Mouse (Mus musculus) T-cell, adult 2 months (primary cell): Measurements from ENCODE around the gene Gm11060.

Source experiments
- DNase-seq: peaks from one replicate; pipeline ENCODE4 v3.0.0; 2022; ENCODE audit warnings: low spot score

Gene Gm11060

GRCm38 (mm10) chr2:105122216-105122615 is 30.4 kb downstream of the Gm11060 start:
- no peak for DNase-seq

- no peak for DNase-seq
These were observed 31.1 kb downstream of the Gm11060 start for GRCm38 (mm10) chr2:105122886-105123285.

DNA sequence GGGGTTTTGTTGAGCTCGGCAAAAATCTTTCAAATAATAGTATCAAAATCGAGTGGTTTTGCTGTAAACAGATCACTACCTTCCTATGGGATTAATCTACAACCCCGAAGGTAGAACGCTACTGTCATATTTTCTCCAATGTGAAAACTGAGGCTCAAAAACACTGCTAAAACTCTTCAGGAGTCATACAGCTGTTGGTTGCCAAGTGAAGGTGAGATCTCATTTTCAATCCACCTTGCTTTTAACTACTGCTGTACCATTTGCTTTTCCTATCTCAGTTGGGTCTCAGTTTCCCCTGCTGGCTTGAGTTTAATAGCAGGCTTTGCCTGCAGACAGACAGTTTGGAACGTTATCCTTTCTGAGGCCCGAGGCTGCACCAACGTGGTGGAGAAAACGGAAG is 31.6 kb downstream of the Gm11060 start:
- DNase-seq: no peak

- no peak for DNase-seq
These were observed 32.1 kb downstream of the Gm11060 start for GRCm38 (mm10) chr2:105123881-105124280.

DNA sequence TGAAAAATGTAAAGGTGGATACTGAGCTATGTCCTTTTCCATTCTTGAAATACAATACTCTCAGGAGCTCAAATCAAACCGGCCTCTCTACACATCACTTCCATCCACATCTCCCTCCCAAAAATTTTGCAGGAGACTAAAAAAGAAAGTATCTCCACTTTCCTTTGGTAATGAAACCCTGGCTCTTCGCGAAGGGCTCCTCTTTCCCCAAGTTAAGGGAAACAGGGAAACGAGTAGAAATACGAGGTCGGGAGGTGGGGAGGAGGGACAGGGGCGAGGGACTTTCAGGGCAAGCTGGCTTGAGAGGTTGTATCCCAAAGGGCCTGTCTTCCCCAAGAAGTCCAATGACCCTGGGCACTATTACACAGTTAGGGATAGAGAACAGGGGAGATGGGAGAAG is 32.6 kb downstream of the Gm11060 start:
- no peak for DNase-seq

DNA sequence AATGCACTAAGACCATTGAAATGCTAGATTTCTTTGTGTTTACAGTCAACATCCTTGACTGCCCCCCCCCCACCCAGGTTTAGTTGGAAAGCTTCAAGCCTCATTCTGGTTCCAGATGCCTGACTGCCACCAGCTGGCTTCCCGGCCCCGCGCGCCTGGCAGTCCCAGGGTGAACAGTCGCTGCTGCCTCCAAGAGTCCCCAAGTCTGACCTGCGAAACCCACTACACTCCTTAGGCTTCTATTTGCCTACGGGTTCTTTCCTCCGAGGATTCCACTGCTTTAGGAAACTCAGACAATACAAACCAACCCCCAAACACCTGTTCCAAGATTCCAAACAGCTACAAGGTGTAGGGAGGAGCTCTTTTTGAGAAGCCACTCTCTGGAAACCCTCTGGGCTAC is 33.4 kb downstream of the Gm11060 start:
- no peak for DNase-seq

DNA sequence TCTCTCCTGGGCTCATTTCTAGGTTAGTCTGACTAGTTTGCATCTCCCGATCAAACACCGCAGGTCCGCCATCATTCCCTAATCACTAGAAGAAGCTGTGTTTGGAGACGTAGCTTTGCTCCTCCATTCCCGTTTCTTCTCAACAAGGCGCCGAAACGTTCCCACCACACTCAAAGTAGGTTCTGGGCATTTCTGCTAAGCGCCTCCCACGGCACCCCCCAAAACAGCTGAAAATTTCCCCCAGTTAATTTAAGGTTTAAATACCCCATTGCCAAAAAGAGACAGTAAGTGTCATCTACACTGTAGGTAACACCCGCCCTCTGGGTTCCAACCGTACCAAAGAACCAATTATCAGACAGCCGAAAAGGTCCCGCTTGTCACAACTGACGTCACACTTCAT is 33.8 kb downstream of the Gm11060 start:
- no peak for DNase-seq

DNA sequence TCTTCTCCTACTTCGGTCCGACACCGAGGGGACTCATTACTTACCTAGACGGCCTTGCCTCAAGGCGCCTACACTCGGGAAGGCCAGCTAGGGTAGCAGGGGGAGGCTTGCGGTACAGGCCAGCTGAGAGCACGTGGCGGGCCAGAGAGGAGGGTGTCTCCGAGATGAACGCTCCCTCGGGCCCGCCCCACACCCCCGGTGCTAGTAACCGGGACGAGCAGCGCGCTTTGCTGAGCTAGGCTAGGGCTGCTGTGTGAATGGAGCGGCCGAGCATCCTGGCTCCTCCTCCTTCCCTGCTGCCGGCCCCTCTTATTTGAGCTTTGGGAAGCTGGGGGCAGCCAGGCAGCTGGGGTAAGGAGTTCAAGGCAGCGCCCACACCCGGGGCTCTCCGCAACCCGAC is 34.5 kb downstream of the Gm11060 start, which contains the start of gene Wt1:
TSS of gene Wt1 (plus strand) at position 251 of the 400 bp plus-strand sequence.
- no peak for DNase-seq

- no peak for DNase-seq
These were observed 35.1 kb downstream of the Gm11060 start for GRCm38 (mm10) chr2:105126691-105127530.

GRCm38 (mm10) chr2:105127531-105128480 is 36.0 kb downstream of the Gm11060 start:
- no peak for DNase-seq

GRCm38 (mm10) chr2:105128564-105128963 is 36.7 kb downstream of the Gm11060 start:
- no peak for DNase-seq

DNA sequence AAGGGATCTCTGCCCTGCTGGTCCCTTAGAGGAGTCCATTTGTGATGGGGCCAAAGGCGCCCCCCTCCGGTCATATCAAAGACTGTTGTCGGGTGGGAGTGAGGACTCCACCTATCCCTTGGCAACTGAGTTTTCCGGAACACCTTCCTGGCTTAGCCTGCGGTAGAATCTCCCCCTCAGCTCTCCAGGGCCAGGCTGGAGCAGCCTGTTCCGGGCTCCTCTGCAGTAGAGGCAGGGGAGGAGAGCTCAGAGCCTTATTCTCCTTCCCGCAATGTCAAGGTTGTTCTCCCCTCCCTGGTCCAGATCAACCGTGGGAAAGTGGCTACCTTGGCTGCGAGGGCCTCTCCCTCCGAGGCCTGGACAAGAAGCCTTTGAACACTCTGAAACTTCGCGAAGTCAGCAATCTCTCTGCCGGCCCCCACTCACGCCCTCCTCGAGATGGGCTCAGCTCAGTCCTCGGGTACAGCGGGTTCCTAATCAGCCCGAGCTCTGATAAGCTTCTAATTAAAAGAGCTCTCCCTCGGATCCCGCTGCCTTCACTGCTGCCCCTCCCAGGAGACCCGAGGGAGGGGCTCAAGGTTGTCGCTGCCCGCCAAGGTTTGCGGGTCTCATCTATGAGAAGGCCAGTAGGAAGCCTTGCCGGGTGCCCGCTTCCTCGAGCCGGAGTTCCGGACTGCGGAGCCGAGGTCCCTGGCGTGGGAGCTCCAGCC is 38.7 kb downstream of the Gm11060 start:
- DNase-seq: no peak

DNA sequence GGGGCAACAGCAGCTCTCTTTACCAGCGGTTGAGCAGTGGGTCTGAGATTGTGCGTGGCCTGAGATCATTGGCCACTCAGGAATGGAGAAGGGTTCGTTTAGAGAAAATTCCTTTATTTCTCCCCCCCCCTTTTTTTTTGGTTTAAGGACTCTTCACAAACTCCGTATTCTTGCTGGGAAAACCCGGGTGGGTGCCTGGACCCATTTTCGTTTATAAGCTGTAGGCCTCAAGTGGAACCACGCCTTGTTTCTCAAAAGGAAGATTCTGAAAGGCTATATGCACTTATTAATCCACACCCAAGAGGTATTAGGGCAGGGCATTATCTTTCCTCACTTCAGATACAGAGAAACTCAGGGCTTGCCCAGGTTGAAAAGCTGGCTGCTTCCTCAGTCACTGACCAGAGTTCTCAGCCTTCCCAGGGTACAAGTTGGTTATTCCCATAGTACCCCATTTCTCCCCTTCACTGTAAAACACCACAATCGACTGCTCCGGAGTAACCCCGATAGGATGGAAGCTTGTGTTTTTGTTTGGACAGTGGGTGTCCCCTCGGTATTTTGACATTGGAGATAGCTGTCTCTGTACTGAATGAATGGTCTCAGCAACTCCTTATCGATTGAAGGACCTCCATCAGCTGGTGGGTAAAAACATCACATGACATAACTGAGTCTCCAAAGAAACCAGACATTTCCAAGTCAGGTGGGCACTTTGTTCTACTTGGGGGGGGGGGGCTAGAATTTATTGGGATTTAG is 39.4 kb downstream of the Gm11060 start:
- DNase-seq: no peak

DNA sequence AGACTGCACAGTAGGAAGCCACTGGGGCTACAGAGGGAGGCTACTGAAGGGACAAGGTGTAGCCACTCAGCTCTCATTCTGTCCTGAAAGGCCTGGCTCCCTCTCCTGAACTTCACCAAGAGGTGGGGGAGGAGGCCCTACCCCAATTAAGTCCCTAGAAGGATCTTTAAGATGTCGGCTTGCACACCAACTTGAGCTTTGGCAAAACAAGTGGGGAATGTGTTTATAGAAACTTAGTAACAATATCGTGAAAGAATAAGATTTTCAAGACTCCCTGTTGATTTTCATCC is 39.9 kb downstream of the Gm11060 start:
- DNase-seq: no peak

GRCm38 (mm10) chr2:105132300-105132699 is 40.5 kb downstream of the Gm11060 start:
- DNase-seq: no peak

DNA sequence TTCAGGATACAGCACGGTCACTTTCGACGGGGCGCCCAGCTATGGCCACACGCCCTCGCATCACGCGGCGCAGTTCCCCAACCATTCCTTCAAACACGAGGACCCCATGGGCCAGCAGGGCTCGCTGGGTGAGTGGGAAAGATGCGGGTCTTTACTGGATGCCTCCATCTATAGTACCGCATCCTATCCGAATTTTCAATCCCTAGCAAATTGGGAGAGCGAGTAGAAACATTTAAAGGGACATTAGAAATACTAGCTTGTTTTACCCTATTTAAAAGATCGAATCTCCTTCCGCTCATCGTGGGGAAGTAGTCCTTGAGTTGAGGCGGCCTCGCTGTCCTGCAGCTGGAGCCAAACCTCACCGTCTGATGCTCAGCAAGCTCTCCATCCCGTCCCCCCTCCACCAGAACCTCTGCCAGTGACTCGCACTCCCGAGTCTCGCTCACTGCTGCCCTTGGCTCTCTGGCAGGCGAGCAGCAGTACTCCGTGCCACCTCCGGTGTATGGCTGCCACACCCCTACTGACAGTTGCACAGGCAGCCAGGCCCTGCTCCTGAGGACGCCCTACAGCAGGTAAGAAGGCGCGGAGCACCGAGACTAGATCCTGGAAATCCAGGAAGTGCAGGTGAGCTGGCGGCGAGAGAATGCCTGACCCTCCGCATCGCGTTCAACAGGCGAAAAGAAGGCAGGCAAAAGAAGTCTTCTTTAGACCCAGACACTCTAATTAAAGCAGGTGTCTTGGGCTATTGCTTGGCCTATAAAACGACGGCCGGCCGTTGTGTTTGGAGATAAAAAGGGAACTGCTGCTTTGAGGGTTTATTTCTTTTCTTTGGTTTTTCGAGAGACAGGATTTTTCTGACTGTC is 41.3 kb downstream of the Gm11060 start:
- DNase-seq: no peak

GRCm38 (mm10) chr2:105134296-105134695 is 42.5 kb downstream of the Gm11060 start:
- no peak for DNase-seq

GRCm38 (mm10) chr2:105139471-105139870 is 47.7 kb downstream of the Gm11060 start:
- DNase-seq: no peak

DNA sequence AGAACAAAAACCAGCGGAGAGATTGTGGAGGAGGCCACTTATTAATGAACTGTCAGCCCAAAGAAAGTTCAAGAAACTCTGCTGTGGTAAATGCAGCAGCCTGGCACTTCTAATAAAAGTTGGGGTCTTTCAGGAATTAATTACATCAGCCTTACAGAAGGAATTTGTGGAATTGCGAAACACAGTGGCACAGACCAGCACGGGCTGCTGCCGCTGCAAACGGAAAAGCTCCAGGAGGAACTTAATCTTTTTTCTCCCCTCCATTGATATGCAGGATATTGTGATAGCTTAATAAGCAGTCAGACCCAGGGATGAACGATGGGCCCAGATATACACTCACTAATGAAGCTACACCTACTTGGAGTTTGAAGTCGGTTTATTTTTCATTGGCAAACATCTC is 49.6 kb downstream of the Gm11060 start:
- no peak for DNase-seq
